Mouse (Mus musculus) embryo, embryonic 10 days (tissue): ENCODE data around the gene Zfp11.
"Not testable (repeated sequence)": the region's sequence is repeated elsewhere in the genome, so short reads cannot be mapped to it uniquely, and the experiment has no call there.

Experiments
- DNase-seq: peaks from one replicate; pipeline ENCODE4 v3.0.0-alpha.2; 2015; ENCODE audit warnings: low spot score

Zfp11 gene

GRCm38 (mm10) chr5:129670036-129670458, at the start of gene Zfp11:
Gene Zfp11, minus strand, starts transcription at chr5:129670099.
- peak; percentile 76 for DNase-seq

- no peak for DNase-seq
Measured at GRCm38 (mm10) chr5:129717016-129717415, 47.1 kb upstream of the Zfp11 start.

GRCm38 (mm10) chr5:129715326-129715861, 45.5 kb upstream of the Zfp11 start, which contains the start of gene Mrps17:
Gene Mrps17, plus strand, starts transcription at chr5:129715497.
- DNase-seq, result peak; percentile 98

- no peak for DNase-seq
Measured at GRCm38 (mm10) chr5:129708412-129708811, 38.5 kb upstream of the Zfp11 start, which contains the start of gene Sept14. Gene Sept14, minus strand, starts transcription at chr5:129708512.

- no peak for DNase-seq
Measured at GRCm38 (mm10) chr5:129703368-129703767, 33.5 kb upstream of the Zfp11 start.

GRCm38 (mm10) chr5:129701706-129702105, 31.8 kb upstream of the Zfp11 start:
- DNase-seq, result no peak

- DNase-seq, result peak; percentile 17
Measured at GRCm38 (mm10) chr5:129700506-129700905, 30.6 kb upstream of the Zfp11 start.

GRCm38 (mm10) chr5:129690528-129690927, 20.6 kb upstream of the Zfp11 start:
- no peak for DNase-seq

GRCm38 (mm10) chr5:129687621-129688020, 17.7 kb upstream of the Zfp11 start:
- DNase-seq, result no peak

- not testable (repeated sequence) for DNase-seq
Measured at GRCm38 (mm10) chr5:129685141-129685540, 15.2 kb upstream of the Zfp11 start.

- DNase-seq, result peak; percentile 4
Measured at GRCm38 (mm10) chr5:129669453-129670035, 355 bp downstream of the Zfp11 start.

- no peak for DNase-seq
Measured at GRCm38 (mm10) chr5:129667851-129668250, 2.0 kb downstream of the Zfp11 start.

- DNase-seq, result no peak
Measured at GRCm38 (mm10) chr5:129666271-129666909, 3.5 kb downstream of the Zfp11 start.

- DNase-seq, result no peak
Measured at GRCm38 (mm10) chr5:129664090-129664489, 5.8 kb downstream of the Zfp11 start.

- no peak for DNase-seq
Measured at GRCm38 (mm10) chr5:129657931-129658330, 12.0 kb downstream of the Zfp11 start.

GRCm38 (mm10) chr5:129657016-129657415, 12.9 kb downstream of the Zfp11 start:
- DNase-seq, result no peak

- DNase-seq, result no peak
Measured at GRCm38 (mm10) chr5:129650858-129651257, 19.0 kb downstream of the Zfp11 start.

- DNase-seq, result not testable (repeated sequence)
Measured at GRCm38 (mm10) chr5:129632270-129633250, 37.3 kb downstream of the Zfp11 start.

GRCm38 (mm10) chr5:129626586-129626985, 43.3 kb downstream of the Zfp11 start:
- DNase-seq, result not testable (repeated sequence)

- DNase-seq, result no peak
Measured at GRCm38 (mm10) chr5:129626099-129626498, 43.8 kb downstream of the Zfp11 start.

- DNase-seq, result no peak
Measured at GRCm38 (mm10) chr5:129621361-129621760, 48.5 kb downstream of the Zfp11 start.

- DNase-seq, result not testable (repeated sequence)
Measured at GRCm38 (mm10) chr5:129620600-129620999, 49.3 kb downstream of the Zfp11 start.
